Mouse (Mus musculus) midbrain, embryonic 14.5 days (tissue): ENCODE measurements at regions not wholly inside any gene's neighbourhood (a gene's known extent, or its start where the extent isn't known, plus 50 kb on each side); places are given as distances from the start of the nearest gene placed in this dataset.

Source experiments
- ATAC-seq: fragments of 200-750 bp; cut with Nextera tagmentation; 2 replicates; pipeline ENCODE4 v1.8.0; 2017; ENCODE audit warnings: moderate number of reproducible peaks, moderate library complexity; ENCODE audit not compliant: low FRiP score, low TSS enrichment
- DNase-seq: peaks from one replicate; pipeline ENCODE4 v3.0.0-alpha.2; 2015
- H3K27ac ChIP-seq: fragments of 300-500 bp; sonication (generic); replicated peaks from 2 replicates; pipeline ENCODE4 v1.5.1; 2014; ENCODE audit warnings: mild to moderate bottlenecking, low read depth, low read length, moderate library complexity
- H3K27me3 ChIP-seq: fragments of 300-500 bp; sonication (generic); 2 replicates; pipeline ENCODE4 v1.6.1; 2014; ENCODE audit warnings: low read length, control low read depth, mixed read lengths; ENCODE audit not compliant: control insufficient read depth, insufficient read depth
- H3K36me3 ChIP-seq: fragments of 300-500 bp; sonication (generic); 2 replicates; pipeline ENCODE4 v1.6.1; 2014; ENCODE audit warnings: low read length, control low read depth; ENCODE audit not compliant: control insufficient read depth, insufficient read depth
- H3K4me1 ChIP-seq: fragments of 300-500 bp; sonication (generic); 2 replicates; pipeline ENCODE4 v1.6.1; 2014; ENCODE audit warnings: mild to moderate bottlenecking, antibody characterized with exemption, low read length, control low read depth; ENCODE audit not compliant: control insufficient read depth, insufficient read depth
- H3K4me2 ChIP-seq: fragments of 300-500 bp; sonication (generic); 2 replicates; pipeline ENCODE4 v1.6.1; 2014; ENCODE audit warnings: mild to moderate bottlenecking, low read length, moderate library complexity
- H3K4me3 ChIP-seq: fragments of 300-500 bp; sonication (generic); replicated peaks from 2 replicates; pipeline ENCODE4 v1.5.1; 2014; ENCODE audit warnings: low read depth, low read length
- H3K9ac ChIP-seq: fragments of 300-500 bp; sonication (generic); replicated peaks from 2 replicates; pipeline ENCODE4 v1.6.1; 2014; ENCODE audit warnings: mild to moderate bottlenecking, low read length, moderate library complexity
- H3K9me3 ChIP-seq: fragments of 300-500 bp; sonication (generic); 2 replicates; pipeline ENCODE4 v1.6.1; 2016; ENCODE audit warnings: low read length, control low read depth, mixed read lengths; ENCODE audit not compliant: control insufficient read depth
- WGBS: fragments of 180-500 bp; shearing (Covaris S2); extraction: QIAGEN DNeasy Blood & Tissue Kit; methylation state at CpG from one replicate; pipeline ENCODE4 v1.1.7; 2014; 5-methylcytosine and 5-hydroxymethylcytosine counted together

DNA sequence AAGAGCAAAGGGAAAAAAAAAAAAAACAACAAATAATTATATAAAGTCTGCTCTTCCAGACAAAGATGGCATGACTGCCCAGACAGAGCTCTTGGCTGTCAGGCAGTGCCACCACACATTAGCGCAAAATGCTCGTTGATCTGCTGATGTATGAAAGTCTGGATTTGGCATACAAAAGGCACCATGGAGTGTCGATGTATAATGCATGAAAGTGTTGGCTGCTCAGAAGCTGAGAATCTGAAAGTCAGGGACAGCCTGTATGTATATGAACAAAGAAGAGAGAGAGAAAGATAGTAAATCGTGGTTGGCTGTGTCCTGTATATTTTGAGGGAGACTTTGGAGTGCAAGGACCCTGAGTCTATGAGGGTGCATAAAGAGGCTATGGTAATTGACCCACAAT, 589.7 kb downstream of the Cetn3 start:
- Histone ChIP-seq H3K4me3 (no peak overlapping the region), H3K27ac (no peak overlapping the region), H3K4me2 (no peak overlapping the region), H3K9me3 (no peaks in the 10 kb centered on the region), H3K4me1 (no peaks in the 10 kb centered on the region), H3K36me3 (no peaks in the 10 kb centered on the region), H3K9ac (no peak overlapping the region), H3K27me3 (no peaks in the 10 kb centered on the region)
- ATAC-seq (peak; percentile 50; the same call in 1 of the 2 replicates), DNase-seq (peak; percentile 52)
- WGBS, result 29% methylated on average over 4 of the region's 4 CpGs

DNA sequence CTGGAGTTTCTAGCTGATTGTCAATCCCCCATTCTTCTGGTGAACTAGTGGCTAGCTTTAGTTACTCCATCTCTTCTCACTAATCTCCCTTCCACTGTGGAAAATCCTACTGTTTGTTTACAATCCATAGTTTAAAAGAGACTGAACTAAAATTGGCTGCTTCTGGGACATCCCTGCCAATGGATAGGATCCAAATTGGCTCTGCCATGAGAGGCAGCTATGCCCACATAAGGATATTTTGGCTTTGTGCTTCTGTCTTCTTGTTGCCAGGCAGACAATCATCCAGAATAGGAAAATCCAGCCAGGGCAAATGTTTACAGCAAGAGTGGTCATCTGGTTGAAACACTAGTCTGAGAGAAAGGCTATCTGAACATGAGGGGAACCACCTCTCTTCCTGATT, 610.0 kb downstream of the Cetn3 start:
- DNase-seq, result no peak
- ATAC-seq, result no peak

GRCm38 (mm10) chr13:82393496-82393895, 610.6 kb downstream of the Cetn3 start:
- Histone ChIP-seq H3K27ac (no peak overlapping the region), H3K9ac (no peak overlapping the region), H3K36me3 (no peaks in the 10 kb centered on the region), H3K4me3 (no peak overlapping the region), H3K4me2 (no peak overlapping the region), H3K9me3 (no peaks in the 10 kb centered on the region), H3K4me1 (no peaks in the 10 kb centered on the region), H3K27me3 (no peaks in the 10 kb centered on the region)
- no peak for DNase-seq
- ATAC-seq, result no peak
- 91% methylated on average over 6 of the region's 6 CpGs for WGBS

More for the DNA sequence above, 610.0 kb downstream of the Cetn3 start:
- Histone ChIP-seq H3K27me3 (no peaks in the 10 kb centered on the region), H3K9me3 (no peaks in the 10 kb centered on the region), H3K4me2 (no peak overlapping the region), H3K36me3 (no peaks in the 10 kb centered on the region), H3K4me1 (no peaks in the 10 kb centered on the region), H3K27ac (no peak overlapping the region), H3K4me3 (no peak overlapping the region), H3K9ac (no peak overlapping the region)

DNA sequence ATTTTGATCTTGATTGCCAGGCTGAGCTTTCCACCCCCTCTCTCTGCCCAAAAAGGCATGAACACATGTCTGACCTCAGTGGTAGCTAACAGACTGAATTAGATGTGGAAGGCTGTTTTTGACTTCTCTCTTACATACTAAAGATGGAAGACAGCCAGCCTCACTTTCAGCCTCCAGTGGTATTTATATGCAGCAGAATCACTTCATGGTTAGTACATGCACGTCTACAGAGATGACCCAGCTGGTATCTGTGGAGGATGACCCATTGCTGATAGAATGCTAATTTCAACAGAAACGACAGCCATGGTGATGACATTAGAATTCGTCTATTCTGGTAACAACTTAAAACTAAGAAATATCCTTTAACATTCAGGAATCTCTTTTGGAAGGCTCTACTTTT, 630.8 kb downstream of the Cetn3 start:
- whole genome bisulfite sequencing, result 85% methylated on average over 3 of the region's 3 CpGs
- no peak overlapping the region for H3K4me2 ChIP-seq
- H3K27ac ChIP-seq, result no peak overlapping the region
- H3K36me3 ChIP-seq, result no peaks in the 10 kb centered on the region
- H3K9ac ChIP-seq, result no peak overlapping the region
- H3K4me1 ChIP-seq, result no peaks in the 10 kb centered on the region
- DNase-seq (no peak), ATAC-seq (no peak)
- no peak overlapping the region for H3K4me3 ChIP-seq
- no peaks in the 10 kb centered on the region for H3K9me3 ChIP-seq
- H3K27me3 ChIP-seq, result no peaks in the 10 kb centered on the region

DNA sequence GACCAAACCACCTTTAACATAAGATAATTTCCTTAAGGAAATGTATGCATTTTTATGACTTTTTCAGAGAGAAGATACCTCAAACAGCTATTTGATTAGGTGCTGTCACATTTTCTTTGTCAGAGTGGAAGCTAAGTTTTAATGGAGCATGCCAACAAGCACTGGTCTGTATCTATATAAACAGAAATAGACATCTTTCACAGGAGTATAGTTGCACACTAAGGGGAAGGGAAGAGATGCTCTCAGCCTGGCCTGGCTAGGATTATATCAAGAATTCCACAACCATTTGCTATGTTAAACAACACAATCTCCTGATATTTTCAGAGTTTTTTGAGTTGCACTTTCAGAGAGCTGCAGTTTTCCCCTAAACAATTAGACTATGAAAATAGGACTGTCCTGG, 638.1 kb downstream of the Cetn3 start:
- no peaks in the 10 kb centered on the region for H3K27me3 ChIP-seq
- H3K9ac ChIP-seq, result no peak overlapping the region
- no peak overlapping the region for H3K4me2 ChIP-seq
- no peak overlapping the region for H3K4me3 ChIP-seq
- no peak for DNase-seq
- H3K4me1 ChIP-seq, result no peaks in the 10 kb centered on the region
- ATAC-seq, result no peak
- H3K9me3 ChIP-seq, result no peaks in the 10 kb centered on the region
- no peak overlapping the region for H3K27ac ChIP-seq
- no peaks in the 10 kb centered on the region for H3K36me3 ChIP-seq

DNA sequence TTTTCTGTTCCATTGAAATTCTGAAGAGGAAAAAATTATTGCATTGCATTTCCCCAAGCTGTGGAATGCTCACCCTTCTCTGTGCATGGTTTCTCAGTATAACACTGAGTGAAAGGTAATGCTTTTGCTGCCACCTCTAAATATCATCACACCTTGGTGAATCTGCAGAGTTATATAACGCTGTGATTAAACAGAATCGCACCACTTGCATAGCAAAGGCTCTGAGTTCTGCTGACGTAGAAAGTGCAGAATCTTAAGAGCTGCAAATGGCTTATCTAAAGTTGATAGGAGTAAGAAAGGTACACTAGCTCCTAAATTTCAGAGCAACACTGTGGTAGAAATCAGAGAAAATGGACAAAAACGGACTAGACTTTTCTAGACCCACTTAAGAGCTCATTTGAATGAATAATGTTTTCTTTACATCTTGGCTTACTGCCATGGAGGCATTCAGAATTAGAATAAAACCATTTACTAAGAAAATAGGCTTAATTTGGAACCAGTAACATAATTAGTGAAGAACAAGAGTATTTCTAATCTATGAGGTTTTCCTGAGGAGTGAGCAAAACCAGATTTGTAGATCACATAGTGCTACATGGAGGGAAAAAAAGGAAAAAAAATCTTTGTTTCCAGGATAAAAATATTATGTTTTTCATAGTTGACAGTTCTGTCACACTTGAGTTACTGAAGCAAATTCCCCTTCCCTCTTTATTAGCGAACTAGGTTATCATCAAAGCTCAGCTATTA, 641.2 kb downstream of the Cetn3 start:
- ATAC-seq (no peak), DNase-seq (peak; percentile 2)
- WGBS, result 71% methylated on average over 5 of the region's 5 CpGs
- H3K9ac ChIP-seq, result no peak overlapping the region
- no peak overlapping the region for H3K27ac ChIP-seq
- H3K4me2 ChIP-seq, result no peak overlapping the region
- H3K27me3 ChIP-seq, result no peaks in the 10 kb centered on the region
- no peaks in the 10 kb centered on the region for H3K36me3 ChIP-seq
- H3K4me3 ChIP-seq, result no peak overlapping the region
- H3K9me3 ChIP-seq, result no peaks in the 10 kb centered on the region
- no peaks in the 10 kb centered on the region for H3K4me1 ChIP-seq

- H3K4me3 ChIP-seq, result no peak overlapping the region
- no peaks in the 10 kb centered on the region for H3K4me1 ChIP-seq
- no peak overlapping the region for H3K4me2 ChIP-seq
- 80% methylated on average over 10 of the region's 10 CpGs for WGBS
- H3K27ac ChIP-seq, result no peak overlapping the region
- DNase-seq (peak; percentile 2), ATAC-seq (no peak)
- H3K9ac ChIP-seq, result no peak overlapping the region
- H3K9me3 ChIP-seq, result no peaks in the 10 kb centered on the region
- H3K36me3 ChIP-seq, result no peaks in the 10 kb centered on the region
- no peaks in the 10 kb centered on the region for H3K27me3 ChIP-seq
Measured at GRCm38 (mm10) chr13:82424732-82425341, 642.0 kb downstream of the Cetn3 start.

GRCm38 (mm10) chr13:82432411-82432810, 649.5 kb downstream of the Cetn3 start:
- Histone ChIP-seq H3K4me3 (no peak overlapping the region), H3K4me1 (no peaks in the 10 kb centered on the region), H3K27ac (no peak overlapping the region), H3K9me3 (no peaks in the 10 kb centered on the region), H3K9ac (no peak overlapping the region), H3K4me2 (no peak overlapping the region), H3K27me3 (no peaks in the 10 kb centered on the region), H3K36me3 (no peaks in the 10 kb centered on the region)
- ATAC-seq, result no peak
- WGBS, result 71% methylated on average over 2 of the region's 2 CpGs
- DNase-seq, result no peak

GRCm38 (mm10) chr13:82439294-82439693, 656.4 kb downstream of the Cetn3 start:
- Histone ChIP-seq H3K27me3 (no peaks in the 10 kb centered on the region), H3K27ac (no peak overlapping the region), H3K4me1 (no peaks in the 10 kb centered on the region), H3K36me3 (no peaks in the 10 kb centered on the region), H3K4me2 (no peak overlapping the region), H3K9ac (no peak overlapping the region), H3K9me3 (no peaks in the 10 kb centered on the region), H3K4me3 (no peak overlapping the region)
- 91% methylated on average over 1 of the region's 1 CpGs for WGBS
- DNase-seq, result no peak
- no peak for ATAC-seq
